Mouse (Mus musculus) midbrain, embryonic 10.5 days (tissue): ENCODE measurements at regions not wholly inside any gene's neighbourhood (a gene's known extent, or its start where the extent isn't known, plus 50 kb on each side); places are given as distances from the start of the nearest gene placed in this dataset.

Experiments
- DNase-seq: peaks from one replicate; pipeline ENCODE4 v3.0.0-alpha.2; 2017; ENCODE audit warnings: low spot score
- H3K27ac ChIP-seq: fragments of 300-500 bp; sonication (generic); replicated peaks from 2 replicates; pipeline ENCODE4 v1.5.1; 2016; ENCODE audit warnings: mild to moderate bottlenecking
- H3K27me3 ChIP-seq: fragments of 300-500 bp; sonication (generic); 2 replicates; pipeline ENCODE4 v1.6.1; 2016; ENCODE audit warnings: low read depth, mild to moderate bottlenecking; ENCODE audit not compliant: poor library complexity, severe bottlenecking
- H3K36me3 ChIP-seq: fragments of 300-500 bp; sonication (generic); 2 replicates; pipeline ENCODE4 v1.6.1; 2016; ENCODE audit warnings: mild to moderate bottlenecking, moderate library complexity
- H3K4me1 ChIP-seq: fragments of 300-500 bp; sonication (generic); 2 replicates; pipeline ENCODE4 v1.6.1; 2016
- H3K4me3 ChIP-seq: fragments of 300-500 bp; sonication (generic); 2 replicates; pipeline ENCODE4 v1.5.1; 2016; ENCODE audit warnings: mild to moderate bottlenecking, moderate library complexity
- H3K9me3 ChIP-seq: fragments of 300-500 bp; sonication (generic); replicated peaks from 2 replicates; pipeline ENCODE4 v1.6.1; 2016; ENCODE audit warnings: mild to moderate bottlenecking
- WGBS: fragments of 180-500 bp; shearing (Covaris S2); methylation state at CpG from one replicate; pipeline ENCODE4 v1.1.7; 2016; 5-methylcytosine and 5-hydroxymethylcytosine counted together

GRCm38 (mm10) chr5:33548800-33549199 lies 80.6 kb downstream of the Fam53a start:
- peaks cover 20% of the 10 kb centered on the region for H3K27me3 ChIP-seq
- H3K4me1 ChIP-seq, result no peaks in the 10 kb centered on the region
- no peaks in the 10 kb centered on the region for H3K9me3 ChIP-seq
- WGBS, result 83% methylated on average over 2 of the region's 2 CpGs
- H3K36me3 ChIP-seq, result no peaks in the 10 kb centered on the region
- H3K27ac ChIP-seq, result no peak overlapping the region
- DNase-seq, result no peak
- H3K4me3 ChIP-seq, result no peak overlapping the region

GRCm38 (mm10) chr5:33543372-33543771 lies 86.1 kb downstream of the Fam53a start:
- no peak overlapping the region for H3K27ac ChIP-seq
- DNase-seq, result peak; percentile 71
- H3K9me3 ChIP-seq, result no peaks in the 10 kb centered on the region
- no peak overlapping the region for H3K4me3 ChIP-seq
- no peaks in the 10 kb centered on the region for H3K36me3 ChIP-seq
- 22% methylated on average over 5 of the region's 5 CpGs for WGBS
- peaks cover 65% of the 10 kb centered on the region for H3K27me3 ChIP-seq
- peaks cover 11% of the 10 kb centered on the region for H3K4me1 ChIP-seq

GRCm38 (mm10) chr5:33542643-33543042 lies 86.8 kb downstream of the Fam53a start:
- no peak overlapping the region for H3K4me3 ChIP-seq
- H3K27me3 ChIP-seq, result peaks cover 73% of the 10 kb centered on the region
- H3K27ac ChIP-seq, result no peak overlapping the region
- H3K36me3 ChIP-seq, result no peaks in the 10 kb centered on the region
- no peak for DNase-seq
- H3K9me3 ChIP-seq, result no peaks in the 10 kb centered on the region
- H3K4me1 ChIP-seq, result peaks cover 13% of the 10 kb centered on the region
- WGBS, result 91% methylated on average over 3 of the region's 3 CpGs

- 81% methylated on average over 11 of the region's 11 CpGs for WGBS
- no peak overlapping the region for H3K4me3 ChIP-seq
- H3K27me3 ChIP-seq, result peaks cover 77% of the 10 kb centered on the region
- no peaks in the 10 kb centered on the region for H3K9me3 ChIP-seq
- no peaks in the 10 kb centered on the region for H3K36me3 ChIP-seq
- DNase-seq, result peak; percentile 44
- no peak overlapping the region for H3K27ac ChIP-seq
- H3K4me1 ChIP-seq, result peaks cover 19% of the 10 kb centered on the region
These were observed 87.4 kb downstream of the Fam53a start for GRCm38 (mm10) chr5:33542000-33542554.

- no peaks in the 10 kb centered on the region for H3K36me3 ChIP-seq
These were observed 89.2 kb downstream of the Fam53a start for GRCm38 (mm10) chr5:33540259-33540658.

GRCm38 (mm10) chr5:33537429-33537828 lies 92.0 kb downstream of the Fam53a start:
- Histone ChIP-seq H3K36me3 (no peaks in the 10 kb centered on the region), H3K27ac (peak overlapping the region; percentile 23; the same call in 1 of the 2 replicates), H3K4me1 (peaks cover 49% of the 10 kb centered on the region), H3K4me3 (no peak overlapping the region), H3K9me3 (no peaks in the 10 kb centered on the region), H3K27me3 (peaks cover 99% of the 10 kb centered on the region)
- 15% methylated on average over 8 of the region's 8 CpGs for WGBS
- DNase-seq, result no peak

More at GRCm38 (mm10) chr5:33540259-33540658, 89.2 kb downstream of the Fam53a start:
- Histone ChIP-seq H3K9me3 (no peaks in the 10 kb centered on the region), H3K4me3 (peak overlapping the region; percentile 5; the same call in 1 of the 2 replicates), H3K4me1 (peaks cover 34% of the 10 kb centered on the region), H3K27me3 (peaks cover 81% of the 10 kb centered on the region), H3K27ac (no peak overlapping the region)
- 46% methylated on average over 23 of the region's 23 CpGs for WGBS
- no peak for DNase-seq

- Histone ChIP-seq H3K9me3 (no peaks in the 10 kb centered on the region), H3K4me3 (no peak overlapping the region), H3K27me3 (peaks cover 100% of the 10 kb centered on the region), H3K27ac (no peak overlapping the region), H3K36me3 (no peaks in the 10 kb centered on the region), H3K4me1 (peaks cover 49% of the 10 kb centered on the region)
- no peak for DNase-seq
- 63% methylated on average over 4 of the region's 4 CpGs for WGBS
These were observed 92.4 kb downstream of the Fam53a start for GRCm38 (mm10) chr5:33537017-33537416.

GRCm38 (mm10) chr5:33536261-33536660 lies 93.2 kb downstream of the Fam53a start:
- Histone ChIP-seq H3K9me3 (no peaks in the 10 kb centered on the region), H3K36me3 (no peaks in the 10 kb centered on the region), H3K27me3 (peaks cover 100% of the 10 kb centered on the region), H3K27ac (no peak overlapping the region), H3K4me1 (peaks cover 49% of the 10 kb centered on the region), H3K4me3 (no peak overlapping the region)
- DNase-seq, result no peak
- 73% methylated on average over 4 of the region's 4 CpGs for WGBS

GRCm38 (mm10) chr5:33535145-33536010 lies 94.1 kb downstream of the Fam53a start:
- H3K27ac ChIP-seq, result peak overlapping the region; percentile 72
- peaks cover 100% of the 10 kb centered on the region for H3K27me3 ChIP-seq
- H3K9me3 ChIP-seq, result no peaks in the 10 kb centered on the region
- peak; percentile 48 for DNase-seq
- peak overlapping the region; percentile 40 for H3K4me3 ChIP-seq
- peaks cover 46% of the 10 kb centered on the region for H3K4me1 ChIP-seq
- 5% methylated on average over 21 of the region's 21 CpGs for WGBS
- H3K36me3 ChIP-seq, result no peaks in the 10 kb centered on the region

GRCm38 (mm10) chr5:33534345-33534744 lies 95.1 kb downstream of the Fam53a start:
- no peak for DNase-seq
- Histone ChIP-seq H3K9me3 (no peaks in the 10 kb centered on the region), H3K4me3 (peak overlapping the region; percentile 40), H3K4me1 (peaks cover 47% of the 10 kb centered on the region), H3K27ac (peak overlapping the region; percentile 72), H3K36me3 (no peaks in the 10 kb centered on the region), H3K27me3 (peaks cover 90% of the 10 kb centered on the region)
- WGBS, result 3% methylated on average over 13 of the region's 13 CpGs

- no peaks in the 10 kb centered on the region for H3K9me3 ChIP-seq
- no peaks in the 10 kb centered on the region for H3K36me3 ChIP-seq
- H3K4me3 ChIP-seq, result no peak overlapping the region
- no peak overlapping the region for H3K27ac ChIP-seq
- 91% methylated on average over 4 of the region's 4 CpGs for WGBS
- DNase-seq, result no peak
- peaks cover 87% of the 10 kb centered on the region for H3K27me3 ChIP-seq
- H3K4me1 ChIP-seq, result peaks cover 48% of the 10 kb centered on the region
These were observed 96.2 kb downstream of the Fam53a start for GRCm38 (mm10) chr5:33533185-33533584.

GRCm38 (mm10) chr5:33531263-33531662 lies 97.5 kb upstream of the Nkx1-1 start:
- WGBS, result 97% methylated on average over 1 of the region's 1 CpGs
- Histone ChIP-seq H3K4me1 (peaks cover 35% of the 10 kb centered on the region), H3K9me3 (no peaks in the 10 kb centered on the region), H3K4me3 (no peak overlapping the region), H3K36me3 (no peaks in the 10 kb centered on the region), H3K27ac (no peak overlapping the region), H3K27me3 (peaks cover 68% of the 10 kb centered on the region)
- DNase-seq, result no peak

GRCm38 (mm10) chr5:33529771-33530170 lies 96.0 kb upstream of the Nkx1-1 start:
- H3K4me3 ChIP-seq, result 0 out of 2 replicates have a peak overlapping the region, but pooled peaks have one; percentile 7
- H3K36me3 ChIP-seq, result no peaks in the 10 kb centered on the region
- peaks cover 20% of the 10 kb centered on the region for H3K4me1 ChIP-seq
- peaks cover 3% of the 10 kb centered on the region; the same call in 1 of the 2 replicates for H3K9me3 ChIP-seq
- H3K27ac ChIP-seq, result peak overlapping the region; percentile 42
- no peak for DNase-seq
- 43% methylated on average over 10 of the region's 13 CpGs for WGBS
- peaks cover 53% of the 10 kb centered on the region for H3K27me3 ChIP-seq
